Mouse (Mus musculus): ENCODE data around the gene Cyp2a12.
"Not testable (repeated sequence)": the region's sequence is repeated elsewhere in the genome, so short reads cannot be mapped to it uniquely, and the experiment has no call there.

Cyp2a12 gene

GRCm38 (mm10) chr7:27028789-27029188 lies at the start of gene Cyp2a12:
Gene Cyp2a12, plus strand, starts transcription at chr7:27029081.
- no peak for DNase-seq

GRCm38 (mm10) chr7:26981464-26981863 lies 47.4 kb upstream of the Cyp2a12 start:
- DNase-seq = not testable (repeated sequence)

- not testable (repeated sequence) for DNase-seq
Measured at GRCm38 (mm10) chr7:26981937-26982336, 46.9 kb upstream of the Cyp2a12 start.

GRCm38 (mm10) chr7:26982551-26982950 lies 46.3 kb upstream of the Cyp2a12 start:
- DNase-seq = no peak

- DNase-seq = not testable (repeated sequence)
Measured at GRCm38 (mm10) chr7:26983151-26983550, 45.7 kb upstream of the Cyp2a12 start.

- DNase-seq = peak; percentile 53 to 54
Measured at GRCm38 (mm10) chr7:27026581-27026980, 2.3 kb upstream of the Cyp2a12 start.

GRCm38 (mm10) chr7:27048886-27049285 lies 20.0 kb downstream of the Cyp2a12 start:
- DNase-seq = not testable (repeated sequence)

GRCm38 (mm10) chr7:27059333-27059732 lies 30.5 kb downstream of the Cyp2a12 start:
- not testable (repeated sequence) for DNase-seq

GRCm38 (mm10) chr7:27059896-27060295 lies 31.0 kb downstream of the Cyp2a12 start:
- not testable (repeated sequence) for DNase-seq

GRCm38 (mm10) chr7:27078641-27079040 lies 49.8 kb downstream of the Cyp2a12 start:
- DNase-seq = peak; percentile 20 to 51

GRCm38 (mm10) chr7:27081625-27082024 lies 52.7 kb downstream of the Cyp2a12 start:
- DNase-seq = no peak
